Mouse (Mus musculus) retina, embryonic 14.5 days (tissue): ENCODE measurements around the gene Vwa8.

Source experiments
- DNase-seq: peaks from one replicate; pipeline ENCODE4 v3.0.0-alpha.2; 2015; ENCODE audit warnings: low spot score

Gene Vwa8

DNA sequence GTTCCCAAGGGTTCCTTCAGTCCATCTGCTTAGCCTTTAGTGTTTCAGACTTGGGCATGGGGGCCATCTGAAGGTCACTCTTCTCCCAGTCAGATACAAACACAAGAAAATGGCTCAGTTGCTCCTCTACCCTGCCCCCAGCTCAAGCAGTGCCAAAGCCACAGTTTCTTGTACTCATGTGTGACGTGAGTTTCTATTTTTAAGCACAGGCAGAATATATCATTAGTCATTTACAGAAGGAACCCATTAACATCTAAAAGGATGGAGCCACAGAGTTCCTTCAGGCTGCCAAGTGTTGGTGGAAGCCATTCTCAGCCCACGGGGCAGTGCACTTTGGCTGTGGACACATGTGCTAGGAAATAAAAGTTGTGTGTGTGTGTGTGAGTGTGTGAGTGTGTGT, 240.6 kb downstream of the Vwa8 start:
- DNase-seq: no peak

DNA sequence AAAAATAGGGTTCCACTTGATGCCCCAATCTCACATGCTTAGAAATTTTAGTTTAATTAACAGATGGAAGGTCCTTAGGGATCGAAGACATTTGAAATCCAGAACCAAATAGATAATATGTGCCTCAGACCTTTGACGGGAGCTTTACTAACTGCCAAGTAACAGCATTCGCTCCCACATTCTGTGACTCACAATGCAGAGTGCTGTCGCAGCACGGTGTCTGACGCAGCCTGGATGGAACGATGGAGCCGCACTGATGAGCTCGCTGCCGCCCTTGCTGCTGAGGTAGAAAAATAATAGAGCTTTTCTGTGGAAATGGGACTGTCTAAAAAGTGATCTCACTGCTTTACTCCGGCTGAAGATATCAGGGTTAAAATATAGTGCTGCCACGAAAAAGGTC, 248.3 kb downstream of the Vwa8 start:
- no peak for DNase-seq

- peak; percentile 92 for DNase-seq
These were observed 258.0 kb downstream of the Vwa8 start for GRCm38 (mm10) chr14:79106655-79107515.

- DNase-seq: no peak
These were observed 260.5 kb downstream of the Vwa8 start for GRCm38 (mm10) chr14:79109375-79109774.

DNA sequence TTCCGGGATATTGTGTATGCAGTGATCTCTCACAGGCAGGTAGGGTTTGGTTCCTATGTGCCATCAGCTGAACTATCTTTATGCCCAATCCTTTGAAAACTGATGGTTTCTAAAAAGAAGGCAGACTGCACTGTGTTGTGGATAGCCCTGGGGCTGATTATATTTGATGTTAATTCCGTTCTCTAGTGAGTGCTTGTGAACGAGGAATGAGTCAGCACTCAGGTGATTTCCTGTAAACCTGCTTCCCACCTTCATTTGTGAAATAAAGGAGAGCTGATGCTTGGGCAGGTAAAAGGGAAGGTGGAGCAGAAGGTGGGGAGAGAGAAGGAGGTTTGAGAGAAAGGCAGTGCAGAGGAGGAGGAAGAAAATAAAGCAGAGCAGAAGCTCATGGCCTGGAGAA, 261.2 kb downstream of the Vwa8 start:
- no peak for DNase-seq

GRCm38 (mm10) chr14:79112050-79112449, 263.2 kb downstream of the Vwa8 start:
- DNase-seq: no peak

- DNase-seq: no peak
These were observed 265.9 kb downstream of the Vwa8 start for GRCm38 (mm10) chr14:79114526-79115383.

- no peak for DNase-seq
These were observed 269.6 kb downstream of the Vwa8 start for GRCm38 (mm10) chr14:79118457-79118856.

DNA sequence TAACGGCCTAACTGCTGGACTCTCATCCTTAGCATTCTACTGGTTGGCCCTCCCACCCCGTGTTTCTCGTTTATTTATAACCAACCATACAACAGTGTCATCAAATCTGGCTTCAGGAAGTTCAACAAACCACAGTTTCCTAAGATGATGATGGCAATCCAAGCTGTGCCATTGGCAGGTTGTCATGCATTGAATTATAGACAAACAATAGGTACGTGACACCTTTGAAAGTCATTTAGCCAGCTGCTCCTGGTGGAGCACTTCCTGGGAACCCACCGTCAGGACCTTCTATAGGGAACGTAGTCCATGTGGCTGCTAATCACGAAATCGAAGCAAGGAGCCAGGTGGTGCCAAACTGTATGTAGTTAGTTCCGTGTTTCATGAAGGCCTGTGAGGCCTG, 270.5 kb downstream of the Vwa8 start:
- no peak for DNase-seq

GRCm38 (mm10) chr14:79120681-79121080, 271.8 kb downstream of the Vwa8 start:
- no peak for DNase-seq

DNA sequence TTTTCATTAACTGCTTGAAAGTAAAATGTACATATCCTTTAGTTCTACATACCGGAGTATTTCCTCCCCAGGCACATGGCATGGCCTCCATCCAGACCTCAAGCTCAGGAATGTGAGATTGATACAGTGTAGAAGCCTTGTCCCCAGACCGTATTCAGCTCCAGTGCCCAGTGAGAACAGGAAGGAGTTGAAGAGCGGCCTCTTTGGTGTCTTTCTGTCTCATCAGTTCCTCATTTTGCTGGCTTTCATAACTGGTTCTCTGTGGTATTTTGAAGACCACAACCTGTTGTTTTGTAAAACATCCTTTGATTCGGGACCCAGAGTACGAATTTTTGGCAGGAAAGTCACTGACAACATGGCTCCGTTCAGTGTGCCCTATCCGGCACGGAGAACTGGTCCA, 274.6 kb downstream of the Vwa8 start:
- no peak for DNase-seq

- peak; percentile 78 for DNase-seq
These were observed 275.8 kb downstream of the Vwa8 start for GRCm38 (mm10) chr14:79124643-79125042.

GRCm38 (mm10) chr14:79126176-79126575, 277.3 kb downstream of the Vwa8 start:
- DNase-seq: no peak

DNA sequence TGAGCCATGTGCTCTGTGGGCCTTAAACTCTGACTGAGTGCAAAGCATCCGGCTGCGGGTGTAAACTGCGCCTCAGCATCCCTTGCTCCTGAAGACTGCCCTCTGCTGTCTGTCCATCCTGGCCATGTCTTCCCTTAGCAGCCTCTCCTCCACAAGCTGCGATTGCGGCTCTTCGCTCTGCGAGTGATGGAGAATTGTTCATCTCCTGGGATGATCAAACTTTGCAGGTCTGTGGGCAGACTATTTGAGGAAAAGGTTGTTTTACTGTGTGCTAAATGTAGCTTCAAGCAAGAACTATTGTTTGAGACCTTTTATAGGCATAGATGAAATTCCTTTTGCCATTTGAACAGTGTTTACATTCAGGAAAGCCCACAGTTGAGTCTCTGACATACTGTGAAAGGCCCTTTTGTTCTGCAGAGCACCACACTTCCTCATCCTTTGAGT, 286.1 kb downstream of the Vwa8 start:
- DNase-seq: peak; percentile 62

DNA sequence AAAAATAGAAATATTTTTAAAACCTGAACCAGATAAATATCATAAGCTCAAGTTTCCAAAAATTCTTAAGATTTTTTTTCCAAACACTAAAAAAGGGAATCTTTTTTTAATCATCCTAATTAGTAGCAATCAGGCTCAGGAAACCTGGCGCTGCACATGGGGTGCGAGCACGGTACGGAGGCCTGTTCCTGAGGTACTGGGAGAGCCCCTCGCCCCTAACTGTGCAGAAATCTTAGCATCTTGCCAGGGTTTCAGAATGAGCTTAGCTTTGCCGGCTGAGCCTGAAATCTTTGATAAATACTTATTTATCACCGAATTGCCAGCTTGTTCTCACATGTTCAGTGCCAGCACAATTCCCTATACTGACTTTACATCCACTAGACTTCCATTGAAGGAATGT, 286.6 kb downstream of the Vwa8 start:
- no peak for DNase-seq

DNA sequence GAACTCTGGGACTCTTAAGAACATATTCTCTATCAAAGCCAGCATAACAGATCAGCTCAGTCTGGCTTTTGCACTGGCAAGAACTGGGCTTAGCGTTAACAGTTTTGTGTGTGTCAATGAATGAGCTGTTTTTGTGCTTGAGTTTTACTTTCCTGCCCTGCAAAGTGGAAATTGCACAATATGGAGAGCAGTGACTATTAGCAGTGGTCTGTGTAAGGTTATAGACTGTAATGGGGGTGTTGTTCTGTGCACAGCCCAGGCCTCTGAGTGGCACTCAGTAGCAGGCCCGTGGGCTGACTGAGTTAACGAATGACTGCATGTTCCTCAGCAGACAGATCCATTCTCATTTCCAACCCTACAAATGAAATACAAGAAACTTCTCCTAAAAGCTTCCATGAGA, 287.7 kb downstream of the Vwa8 start:
- no peak for DNase-seq

- no peak for DNase-seq
These were observed 288.2 kb downstream of the Vwa8 start for GRCm38 (mm10) chr14:79137100-79137499.

GRCm38 (mm10) chr14:79139096-79139651, 290.3 kb downstream of the Vwa8 start:
- no peak for DNase-seq

DNA sequence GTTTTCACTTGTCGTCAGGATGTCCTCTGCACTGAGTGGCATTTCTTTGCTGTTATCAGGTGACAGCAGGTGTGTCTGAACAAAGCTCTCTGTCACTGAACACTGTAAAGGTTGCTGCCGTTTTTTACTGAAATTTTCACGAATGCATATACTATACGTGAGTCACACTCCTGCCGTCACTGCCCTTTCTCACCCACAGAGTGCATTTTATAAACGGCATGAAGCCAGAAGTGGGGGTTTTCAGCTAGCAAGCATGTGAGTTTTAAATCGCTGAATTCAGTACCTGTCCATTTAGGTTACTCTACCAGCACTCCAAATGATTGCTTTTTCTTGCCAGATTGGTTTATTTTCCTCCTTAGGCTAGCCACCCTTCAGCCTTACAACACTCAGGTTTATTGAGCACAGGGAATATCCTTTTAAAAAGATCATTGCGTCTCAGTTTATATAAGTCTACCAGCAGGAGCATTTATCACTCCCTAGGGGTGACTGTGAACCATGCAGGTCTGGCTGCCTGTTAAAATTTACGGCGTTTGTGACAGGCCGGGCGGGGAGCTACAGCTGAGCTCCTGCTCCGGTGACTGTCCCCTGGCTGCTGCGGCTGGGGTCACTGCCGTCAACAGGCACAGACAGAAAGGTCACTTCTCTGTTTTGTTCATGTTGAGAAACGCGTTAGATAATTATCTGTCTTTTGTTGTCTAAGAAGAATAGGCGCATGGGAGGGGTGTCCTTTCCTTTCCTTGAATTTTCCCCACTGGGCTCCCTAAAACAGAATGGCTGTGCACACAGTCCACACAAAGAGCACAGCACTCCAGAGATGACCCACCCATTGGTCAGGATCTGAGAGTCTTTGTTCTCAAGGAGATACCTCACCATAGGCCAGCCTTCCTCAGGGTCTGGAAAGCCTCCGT, 291.3 kb downstream of the Vwa8 start:
- peak; percentile 49 for DNase-seq

DNA sequence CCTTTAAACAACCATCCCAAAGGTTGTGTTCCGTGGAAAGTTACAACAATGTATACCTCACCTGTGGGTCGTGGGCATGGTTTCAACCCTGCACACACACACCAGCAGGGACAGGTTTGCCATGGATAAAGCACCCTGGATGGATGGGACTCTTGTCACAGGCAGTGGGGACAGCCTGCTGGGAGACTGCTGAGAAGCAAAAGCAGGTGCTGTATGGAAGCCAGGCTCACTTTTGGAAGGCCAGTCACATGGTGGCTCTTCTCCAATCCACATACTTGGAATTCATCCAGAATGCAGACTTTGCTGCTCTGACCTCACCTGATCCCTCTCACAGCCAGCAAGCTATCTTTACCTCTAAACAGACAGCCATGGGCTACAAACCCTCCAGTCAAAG, 292.0 kb downstream of the Vwa8 start:
- DNase-seq: peak; percentile 5

GRCm38 (mm10) chr14:79142342-79142741, 293.5 kb downstream of the Vwa8 start:
- DNase-seq: no peak

DNA sequence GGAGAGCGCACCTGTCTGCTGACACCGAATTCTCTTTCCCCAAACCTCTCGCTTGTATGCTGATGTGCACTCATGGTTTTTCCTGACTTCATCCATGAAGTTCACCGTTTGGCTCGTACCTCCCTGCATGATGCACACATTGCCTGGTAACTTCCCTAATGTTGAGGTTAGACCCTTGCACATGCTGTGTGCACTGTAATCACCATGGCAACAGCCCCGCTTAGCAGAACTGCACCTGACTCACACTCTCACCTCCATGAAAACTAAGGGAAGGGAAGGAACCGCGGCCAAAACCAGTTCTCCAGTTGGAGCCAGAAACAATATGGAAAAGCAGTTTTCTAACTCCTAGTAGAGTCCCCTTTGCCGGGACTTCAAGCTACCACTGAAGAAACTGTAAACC, 294.8 kb downstream of the Vwa8 start:
- no peak for DNase-seq
